In genomic region chr4:53186573-53186972, GRCm38 (mm10) we compare ENCODE assay signal across 9 mouse cellular contexts. TPM values are rescaled to one million over a fixed set of nuclear protein-coding genes. Genes with fewer than 3 reads are reported as not detected.
DNase-seq lines count a peak whose midpoint lies in the region; ATAC-seq lines count a peak whose summit lies in the region.
"Had no signal": no experiment of that assay in that cellular context is flagged by ENCODE, and none has a peak within 500 bp of the region (broad histone marks: within the 10 kb centered on the region; RNA-seq: fewer than 3 reads in every experiment).

No protein-coding gene starts in this region.

- no peak overlapping the region for H3K4me2 ChIP-seq in hindbrain, embryonic 12.5 days (replicated peaks)

- H3K4me3 ChIP-seq in hindbrain, embryonic 12.5 days: no peak overlapping the region
- no peak overlapping the region for H3K4me3 ChIP-seq in hindbrain, embryonic 10.5 days
- no peak overlapping the region for H3K4me3 ChIP-seq in macrophage (ENCODE audit: inconsistent target)

- no peaks in the 10 kb centered on the region for H3K27me3 ChIP-seq in hindbrain, embryonic 12.5 days
- no peaks in the 10 kb centered on the region for H3K27me3 ChIP-seq in hindbrain, embryonic 10.5 days (ENCODE audit: insufficient read depth, poor library complexity, severe bottlenecking)

- H3K4me1 ChIP-seq in hindbrain, embryonic 12.5 days: 0 out of 2 replicates have a peak, but pooled peaks cover 7% of the 10 kb centered on the region
- 0 out of 2 replicates have a peak, but pooled peaks cover 9% of the 10 kb centered on the region for H3K4me1 ChIP-seq in hindbrain, embryonic 10.5 days (replicated peaks)

- no peak for ATAC-seq in hindbrain, embryonic 12.5 days (ENCODE audit: low FRiP score)

- H3K36me3 ChIP-seq in hindbrain, embryonic 12.5 days: no peaks in the 10 kb centered on the region
- no peaks in the 10 kb centered on the region for H3K36me3 ChIP-seq in hindbrain, embryonic 10.5 days
- no peaks in the 10 kb centered on the region for H3K36me3 ChIP-seq in macrophage (ENCODE audit: inconsistent target)

- no peaks in the 10 kb centered on the region for H3K9me3 ChIP-seq in hindbrain, embryonic 12.5 days (replicated peaks)
- H3K9me3 ChIP-seq in hindbrain, embryonic 10.5 days: no peaks in the 10 kb centered on the region

- no peaks in the 10 kb centered on the region for H3K79me2 ChIP-seq in macrophage (ENCODE audit: inconsistent target)

- peak overlapping the region; percentile 52; the same call in 1 of the 2 replicates for H3K27ac ChIP-seq in hindbrain, embryonic 12.5 days
- H3K27ac ChIP-seq in hindbrain, embryonic 10.5 days: no peak overlapping the region
- peak overlapping the region; percentile 98 for H3K27ac ChIP-seq in macrophage

- WGBS in hindbrain, embryonic 12.5 days: 56% methylated on average over 4 of the region's 4 CpGs
- WGBS in hindbrain, embryonic 10.5 days: 60% methylated on average over 4 of the region's 4 CpGs
- WGBS in macrophage (ENCODE audit: missing documents): 15% methylated on average over 4 of the region's 4 CpGs

- H3K9ac ChIP-seq in hindbrain, embryonic 12.5 days: no peak overlapping the region

- DNase-seq in hindbrain, embryonic 10.5 days (ENCODE audit: low spot score): no peak
- peak; percentile 61 for DNase-seq in MN1 (ENCODE audit: low spot score)
- peak; percentile 7 for DNase-seq in forelimb bud, embryonic 11.5 days (ENCODE audit: low read depth, low spot score)
- DNase-seq in right cerebral cortex, postnatal 36 days (ENCODE audit: low spot score in 2 of 2): no peak
- DNase-seq in left cerebral cortex, adult 11 months (ENCODE audit: low spot score): no peak
- no peak for DNase-seq in spleen, postnatal 10 days (ENCODE audit: low spot score in 2 of 2)
- DNase-seq: cerebellum, adult 11 months had no signal

RNA-seq across cellular contexts. Expression of gene Abca1, which starts 26.9 kb away (rescaled TPM):
- 9.3 and 10.4 TPM in 2 replicates for polyA plus RNA-seq in hindbrain, embryonic 12.5 days (2016; fragmentation: Nextera tagmentation; extraction: Ambion mirVana)
- 2.7 and 3.6 TPM in 2 replicates for polyA plus RNA-seq in hindbrain, embryonic 10.5 days (2016; fragmentation: Nextera tagmentation; extraction: Ambion mirVana)
- 1,000 to 10,000 TPM in 8 of 26 experiments, 100 to 1,000 TPM in 18; 205 to 2,656 (median 727) TPM for total RNA-seq in macrophage (2018; cell fraction: chromatin; rRNA removed)
- total RNA-seq in macrophage (2018; cell fraction: cytosol; rRNA removed): 100 to 1,000 TPM; 160 to 731 (median 322) TPM
- total RNA-seq in macrophage (2018; cell fraction: nucleus; rRNA removed): 1,000 to 10,000 TPM in 2 of 26 experiments, 100 to 1,000 TPM in 24; 291 to 1,224 (median 585) TPM
- 100 to 236 TPM (median 160 TPM) in 3 replicates for polyA plus RNA-seq in macrophage (2018)

Comparison
In these comparisons a context has a peak if more than half of its experiments do, and no peak if none do; other contexts are left out.
1. DNase-seq: peak in MN1 (single experiment) and forelimb bud, embryonic 11.5 days (single experiment); none in hindbrain, embryonic 10.5 days (single experiment), right cerebral cortex, postnatal 36 days (0 of 2), left cerebral cortex, adult 11 months (single experiment) and spleen, postnatal 10 days (0 of 2).